Mouse (Mus musculus): ENCODE data around the gene Orc1. TPM values are rescaled to one million over a fixed set of nuclear protein-coding genes. Genes with fewer than 3 reads are reported as not detected.

The Orc1 gene
- total RNA-seq, 2 experiments from 2014 or later, result 0.30 TPM; not detected in 1

DNA sequence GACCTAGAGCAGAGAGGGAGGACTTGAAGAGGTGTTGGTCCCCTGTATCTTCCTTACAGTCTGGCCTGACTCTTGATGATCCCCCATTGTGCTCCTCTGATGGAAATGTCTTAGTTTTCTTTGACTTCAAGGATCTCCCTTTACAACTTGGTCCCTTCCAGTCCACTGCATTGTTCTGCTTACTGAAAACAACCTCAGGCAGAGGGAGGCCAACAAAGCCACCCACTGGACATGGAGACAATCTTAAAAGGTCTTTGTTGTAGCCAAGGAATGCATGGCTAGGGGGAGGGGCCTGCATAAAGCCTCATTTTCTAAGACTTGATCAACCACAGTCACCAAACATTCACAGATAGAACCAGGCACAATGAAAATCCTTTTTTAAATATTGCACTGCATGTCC is 55.9 kb downstream of the Orc1 start:
- no peak for DNase-seq

DNA sequence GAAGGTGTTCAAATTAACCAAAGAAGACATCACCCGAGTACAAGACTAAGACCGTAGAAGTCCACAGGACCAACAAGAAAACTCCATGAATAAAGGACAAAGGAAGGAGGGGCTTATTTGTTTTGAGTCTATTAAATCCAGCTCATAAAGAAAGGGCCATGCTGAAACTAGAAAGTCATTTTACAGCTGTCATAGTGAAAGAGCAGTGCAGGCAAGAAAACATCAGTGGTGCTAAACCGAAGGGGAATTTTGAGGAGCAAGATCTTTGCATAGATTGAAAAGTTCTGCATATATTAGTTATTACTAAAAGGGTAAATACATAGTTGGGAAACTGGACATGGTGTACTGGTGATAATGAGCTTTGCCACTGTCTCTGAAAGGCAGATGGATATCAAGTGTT is 58.5 kb downstream of the Orc1 start:
- no peak for DNase-seq

DNA sequence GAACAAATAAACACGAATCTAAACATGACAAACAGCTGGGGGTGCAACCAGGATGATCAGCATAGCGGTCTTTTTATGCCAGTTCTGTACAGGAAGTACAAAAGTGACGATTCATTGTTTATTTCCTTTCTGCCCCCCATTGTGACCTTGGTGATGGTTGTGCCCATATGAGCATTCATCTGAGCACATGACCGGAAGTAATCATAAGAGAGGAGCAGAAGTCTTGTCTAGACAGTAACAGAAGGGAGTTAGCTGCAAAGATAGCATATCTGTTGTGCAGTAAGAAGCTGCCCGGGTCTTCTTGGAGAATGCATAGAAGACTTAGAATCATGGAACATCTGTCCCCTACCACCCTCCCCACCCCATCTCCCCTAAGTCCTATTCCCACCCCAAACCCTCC is 59.5 kb downstream of the Orc1 start:
- no peak for DNase-seq

DNA sequence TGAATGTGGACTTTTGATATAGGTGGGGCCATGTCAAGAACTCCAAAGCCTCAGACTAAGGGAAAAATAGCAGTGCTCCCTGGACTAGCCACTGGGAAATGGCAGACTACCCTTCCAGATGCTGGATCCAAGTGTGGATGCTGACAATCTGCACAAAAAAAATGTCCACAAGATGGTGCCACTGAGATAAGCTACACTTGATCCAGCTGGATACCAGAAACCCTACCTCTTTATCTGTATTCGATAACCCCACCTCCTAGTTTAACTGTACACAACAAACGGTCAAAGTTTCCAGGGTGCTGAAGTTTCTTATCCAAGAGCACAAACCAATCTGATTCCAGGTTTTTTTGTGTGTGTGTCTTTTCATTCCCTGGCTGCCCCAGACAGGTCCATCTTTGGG is 85.2 kb downstream of the Orc1 start:
- DNase-seq, result no peak

Other genes with a start within 250 kb of the Orc1 start
- not detected for gene Shisal2a, start 196.1 kb upstream of the Orc1 start, total RNA-seq (2021)
- 1 to 10 TPM; 5.4 to 5.8 TPM for gene Gpx7, start 172.5 kb upstream of the Orc1 start, total RNA-seq (2021)
- gene Tut4, start 120.0 kb upstream of the Orc1 start, total RNA-seq (2021), result 10 to 100 TPM; 39.3 to 40.2 TPM
- gene Prpf38a, start 87 bp upstream of the Orc1 start, total RNA-seq (2021), result 10 to 100 TPM; 27.1 to 32.2 TPM
- gene Cc2d1b, start 40.5 kb downstream of the Orc1 start, total RNA-seq (2021), result 10 to 100 TPM; 32.6 to 33.5 TPM
- 1 to 10 TPM; 1.5 to 1.7 TPM for gene 3110021N24Rik, start 140.2 kb downstream of the Orc1 start, total RNA-seq (2021)
- 10 to 100 TPM; 53.4 to 55.7 TPM for gene Zfyve9, start 201.4 kb downstream of the Orc1 start, total RNA-seq (2021)

Data from layer of hippocampus, postnatal 36 days (tissue).